Mouse (Mus musculus) kidney, adult 9 months (tissue): ENCODE data around the gene Rundc1.
"Not testable (repeated sequence)": the region's sequence is repeated elsewhere in the genome, so short reads cannot be mapped to it uniquely, and the experiment has no call there.

ENCODE experiments used
- DNase-seq: peaks from one replicate; pipeline ENCODE4 v3.0.0; 2022

Rundc1 gene

GRCm38 (mm10) chr11:101446319-101446718, 21.4 kb downstream of the Rundc1 start:
- DNase-seq = no peak

DNA sequence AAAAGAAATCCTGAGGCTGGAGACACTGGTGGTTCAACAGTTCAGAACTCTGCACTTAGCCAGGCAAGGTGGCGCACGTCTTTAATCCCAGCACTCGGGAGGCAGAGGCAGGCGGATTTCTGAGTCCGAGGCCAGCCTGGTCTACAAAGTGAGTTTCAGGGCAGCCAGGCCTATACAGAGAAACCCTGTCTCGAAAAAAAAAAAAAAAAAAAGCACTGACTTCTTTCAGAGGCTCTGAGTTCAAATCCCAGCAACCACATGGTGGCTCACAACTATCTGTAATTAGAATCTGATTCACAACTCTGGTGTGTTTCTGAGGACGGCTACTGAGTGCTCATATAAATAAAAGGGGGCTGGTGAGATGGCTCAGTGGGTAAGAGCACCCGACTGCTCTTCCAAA, 22.0 kb downstream of the Rundc1 start:
- DNase-seq = not testable (repeated sequence)

- no peak for DNase-seq
These were observed 22.9 kb downstream of the Rundc1 start for GRCm38 (mm10) chr11:101447786-101448185.

DNA sequence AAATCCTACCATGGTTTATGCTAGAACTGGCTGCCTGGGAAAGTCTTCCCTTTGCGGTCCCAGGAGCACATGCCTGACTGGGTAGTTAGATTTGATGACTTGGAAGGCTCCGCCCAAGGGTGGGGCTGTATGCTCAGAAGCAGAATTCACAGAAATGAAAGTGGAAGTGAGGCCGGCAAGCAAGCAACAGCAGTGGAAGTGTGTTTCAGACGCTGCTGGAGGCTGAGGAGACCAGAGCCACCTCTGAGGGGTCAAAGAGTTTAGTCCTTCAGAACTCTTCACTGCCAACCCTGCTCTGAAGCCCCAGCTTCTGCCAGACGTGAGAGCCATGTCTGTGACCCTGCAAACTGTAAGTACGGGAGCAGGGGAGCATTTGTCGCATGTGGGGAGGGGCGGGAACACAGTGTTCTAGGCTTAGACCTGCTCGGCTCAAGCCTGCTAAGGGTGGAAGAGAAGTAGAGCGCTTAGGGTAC, 23.4 kb downstream of the Rundc1 start, which contains the start of gene Ifi35:
Gene Ifi35, plus strand, starts transcription at position 134 of the 473 bp plus-strand sequence.
- peak; percentile 86 for DNase-seq

- DNase-seq = no peak
These were observed 24.0 kb downstream of the Rundc1 start for GRCm38 (mm10) chr11:101448899-101449298.

GRCm38 (mm10) chr11:101449596-101449995, 24.7 kb downstream of the Rundc1 start:
- not testable (repeated sequence) for DNase-seq

DNA sequence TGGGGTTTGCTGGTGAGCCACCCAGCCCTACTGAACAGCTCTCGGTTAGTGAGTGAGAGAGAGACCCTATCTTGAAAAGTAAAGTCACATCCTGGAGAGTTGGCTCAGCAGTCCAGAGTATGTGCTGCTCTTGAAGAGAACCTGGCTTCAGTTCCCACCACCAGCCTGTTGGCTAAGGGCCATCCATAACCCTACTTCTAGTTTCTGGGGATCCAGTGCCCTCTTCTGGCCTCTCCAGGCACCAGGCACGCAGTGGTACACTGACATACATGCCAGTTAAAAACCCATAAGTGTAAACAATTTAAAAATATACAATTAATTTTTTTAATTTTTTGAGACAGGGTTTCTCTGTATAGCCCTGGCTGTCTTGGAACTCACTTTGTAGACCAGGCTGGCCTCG, 25.5 kb downstream of the Rundc1 start:
- no peak for DNase-seq

DNA sequence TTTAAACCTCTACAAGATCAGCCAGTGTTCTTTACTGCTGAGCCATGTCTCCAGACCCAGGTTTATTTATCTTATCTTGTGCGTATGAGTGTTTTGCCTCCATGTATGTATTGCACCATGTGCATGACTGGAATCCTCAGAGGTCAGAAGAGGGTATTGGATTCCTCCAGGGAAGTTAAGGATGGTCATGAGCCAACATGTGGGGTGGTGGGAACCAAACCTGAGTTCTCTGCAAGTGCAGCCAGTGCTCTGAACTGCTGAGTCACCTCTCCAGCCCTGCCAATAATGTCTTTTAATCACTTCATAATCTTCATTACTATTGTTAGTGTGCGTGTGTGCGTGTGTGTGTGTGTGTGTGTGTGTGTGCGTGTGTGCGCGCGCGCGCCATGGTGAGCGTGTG, 26.7 kb downstream of the Rundc1 start:
- DNase-seq = no peak

DNA sequence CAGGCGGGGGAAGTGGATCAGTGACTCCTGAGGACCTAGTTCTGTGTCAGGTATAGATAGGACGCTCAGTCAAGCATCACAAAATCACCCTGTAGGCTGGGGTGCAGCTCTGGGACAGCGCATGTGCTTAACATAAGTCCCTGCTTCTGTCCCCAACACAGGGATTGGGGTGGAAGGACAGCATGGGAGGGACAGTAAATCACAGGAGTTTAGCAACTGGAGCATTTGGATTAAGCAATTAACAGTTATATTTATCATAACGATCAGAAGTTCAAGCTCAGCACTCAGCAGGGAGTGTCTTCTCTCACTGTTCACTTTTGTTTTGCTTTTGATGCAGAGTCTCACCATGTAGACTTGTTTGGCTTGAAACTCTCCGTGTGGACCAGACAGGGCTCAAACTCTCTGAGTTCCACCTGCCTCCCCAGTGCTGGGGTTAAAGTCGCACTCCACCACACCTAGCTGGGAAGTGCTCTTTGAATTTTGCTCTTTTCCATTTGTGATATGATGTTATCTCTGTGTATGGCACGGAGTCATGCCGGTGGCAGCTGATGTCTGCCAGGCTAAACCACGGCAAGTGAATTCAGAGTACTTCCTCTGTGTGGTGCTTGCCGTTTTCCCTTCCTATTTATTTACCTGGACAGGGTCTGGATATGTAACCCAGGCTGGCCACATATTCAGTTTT, 27.3 kb downstream of the Rundc1 start:
- DNase-seq = no peak

DNA sequence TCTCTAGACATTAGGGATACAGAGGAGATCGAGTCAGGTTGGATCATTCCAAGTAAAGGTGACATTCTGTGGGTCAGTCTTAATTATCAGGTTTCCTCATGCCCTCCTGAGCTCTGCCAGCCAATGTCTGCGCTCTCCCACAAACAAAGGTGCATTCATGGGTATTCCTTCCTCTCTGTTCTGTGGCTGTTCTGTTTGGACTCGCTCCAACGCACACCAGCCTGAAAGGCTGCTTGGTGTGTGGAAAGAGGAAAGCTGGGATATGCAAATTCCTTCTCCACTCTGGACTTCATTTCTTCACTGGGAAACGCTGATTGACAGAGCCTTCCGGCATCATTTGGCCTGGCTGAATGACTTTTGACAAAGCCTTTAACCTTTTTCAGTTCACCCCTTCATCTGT, 29.8 kb downstream of the Rundc1 start:
- DNase-seq = no peak

GRCm38 (mm10) chr11:101455627-101456026, 30.7 kb downstream of the Rundc1 start:
- DNase-seq = no peak

GRCm38 (mm10) chr11:101457631-101458030, 32.7 kb downstream of the Rundc1 start:
- no peak for DNase-seq

GRCm38 (mm10) chr11:101458217-101458616, 33.3 kb downstream of the Rundc1 start:
- no peak for DNase-seq

GRCm38 (mm10) chr11:101459716-101460115, 34.8 kb downstream of the Rundc1 start:
- DNase-seq = no peak

- DNase-seq = no peak
These were observed 35.4 kb downstream of the Rundc1 start for GRCm38 (mm10) chr11:101460321-101460720.

- no peak for DNase-seq
These were observed 37.3 kb downstream of the Rundc1 start for GRCm38 (mm10) chr11:101462141-101462540.

DNA sequence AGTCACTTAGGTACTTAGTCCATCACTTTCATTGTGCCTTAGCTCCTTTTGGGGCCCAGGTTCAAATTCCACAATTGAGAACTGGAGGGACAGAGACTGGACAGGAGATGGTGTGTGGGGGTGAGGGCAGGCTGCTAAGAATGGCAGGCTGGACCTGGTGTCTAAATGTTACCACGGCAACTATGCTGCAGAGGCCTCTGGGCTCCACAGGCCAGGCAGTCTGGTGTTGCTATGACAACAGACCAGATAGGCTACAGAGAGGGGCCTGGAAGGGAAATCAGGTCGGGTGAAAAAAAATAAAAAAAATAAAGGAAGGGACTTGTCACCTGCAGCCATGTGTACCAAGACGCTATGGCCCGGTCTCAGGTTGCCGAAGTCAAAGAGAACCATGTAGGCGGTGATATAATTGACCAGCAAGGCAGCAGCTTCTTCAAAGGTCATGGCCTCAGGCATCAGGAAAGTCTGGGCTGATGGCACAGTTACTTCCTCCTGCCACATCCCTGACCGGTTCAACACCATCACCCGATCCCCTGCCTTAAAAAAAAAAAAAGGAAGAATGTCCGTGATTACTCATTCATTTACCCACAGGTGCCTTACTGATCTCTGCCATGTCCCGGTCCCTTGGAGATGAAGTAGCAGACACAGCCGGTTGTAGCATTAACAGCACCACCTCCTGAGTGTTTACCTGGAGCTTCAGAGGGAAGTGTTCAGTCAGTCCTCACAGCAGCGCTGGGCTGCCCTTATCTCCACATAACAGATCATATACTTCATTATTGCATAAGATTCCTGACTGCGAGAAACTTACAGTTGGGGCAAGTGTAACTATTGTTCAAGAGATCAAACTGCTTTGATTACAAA, 37.9 kb downstream of the Rundc1 start:
- no peak for DNase-seq

- DNase-seq = peak; percentile 61
These were observed 39.6 kb downstream of the Rundc1 start, which contains the start of gene Rnd2 for GRCm38 (mm10) chr11:101464211-101465100. Gene Rnd2 (plus strand): TSS chr11:101464999.

GRCm38 (mm10) chr11:101465101-101465868, 40.4 kb downstream of the Rundc1 start:
- DNase-seq = peak; percentile 65

- peak; percentile 63 for DNase-seq
These were observed 41.1 kb downstream of the Rundc1 start, which contains the start of gene Vat1 for GRCm38 (mm10) chr11:101465869-101466551. Gene Vat1 (minus strand): TSS chr11:101466230.

GRCm38 (mm10) chr11:101466552-101466950, 41.7 kb downstream of the Rundc1 start:
- DNase-seq = not testable (repeated sequence)
